Mouse (Mus musculus) limb, embryonic 11.5 days (tissue): ENCODE measurements around the gene Fignl1. TPM values are rescaled to one million over a fixed set of nuclear protein-coding genes. Genes with fewer than 3 reads are reported as not detected.
A peak's percentile ranks its signal among the peaks of the same experiment; 100 is the strongest.

ENCODE experiments used
- ATAC-seq: fragments of 200-750 bp; cut with Nextera tagmentation; 2 replicates; pipeline ENCODE4 v1.8.0; 2017; ENCODE audit warnings: low read depth; ENCODE audit not compliant: insufficient number of reproducible peaks, low FRiP score, low TSS enrichment
- DNase-seq: peaks from one replicate; pipeline ENCODE4 v3.0.0-alpha.2; 2015; ENCODE audit warnings: low spot score
- H3K27ac ChIP-seq: fragments of 300-500 bp; sonication (generic); replicated peaks from 2 replicates; pipeline ENCODE4 v1.5.1; 2014; ENCODE audit warnings: low read depth, mild to moderate bottlenecking, low read length
- H3K27me3 ChIP-seq: fragments of 300-500 bp; sonication (generic); 2 replicates; pipeline ENCODE4 v1.6.1; 2014; ENCODE audit warnings: mild to moderate bottlenecking, low read length, mixed read lengths; ENCODE audit not compliant: control insufficient read depth, insufficient read depth
- H3K36me3 ChIP-seq: fragments of 300-500 bp; sonication (generic); 2 replicates; pipeline ENCODE4 v1.6.1; 2014; ENCODE audit warnings: mild to moderate bottlenecking, low read length, moderate library complexity, mixed read lengths; ENCODE audit not compliant: control insufficient read depth, insufficient read depth
- H3K4me1 ChIP-seq: fragments of 300-500 bp; sonication (generic); 2 replicates; pipeline ENCODE4 v1.6.1; 2014; ENCODE audit warnings: low read length, mixed read lengths; ENCODE audit not compliant: control insufficient read depth, insufficient read depth
- H3K4me2 ChIP-seq: fragments of 300-500 bp; sonication (generic); 2 replicates; pipeline ENCODE4 v1.6.1; 2014; ENCODE audit warnings: low read depth, mild to moderate bottlenecking, moderate library complexity; ENCODE audit not compliant: severe bottlenecking
- H3K4me3 ChIP-seq: fragments of 300-500 bp; sonication (generic); 2 replicates; pipeline ENCODE4 v1.5.1; 2014; ENCODE audit warnings: low read depth, low read length
- H3K9ac ChIP-seq: fragments of 300-500 bp; sonication (generic); 2 replicates; pipeline ENCODE4 v1.6.1; 2014; ENCODE audit warnings: mild to moderate bottlenecking, low read length
- H3K9me3 ChIP-seq: fragments of 300-500 bp; sonication (generic); 2 replicates; pipeline ENCODE4 v1.6.1; 2016; ENCODE audit warnings: low read length; ENCODE audit not compliant: control insufficient read depth
- WGBS: fragments of 180-500 bp; shearing (Covaris S2); extraction: QIAGEN DNeasy Blood & Tissue Kit; methylation state at CpG from one replicate; pipeline ENCODE4 v1.1.7; 2014; 5-methylcytosine and 5-hydroxymethylcytosine counted together
- polyA plus RNA-seq: library from polyadenylated mRNA; unstranded; fragments of >200 nt; fragmentation: Nextera tagmentation; extraction: Ambion mirVana; gene quantifications from 2 replicates; pipeline ENCODE4 v1.2.1, GENCODE M21; 2014

The Fignl1 gene
- polyA plus RNA-seq, 1 experiment from 2014 or later, result 96.7 TPM

DNA sequence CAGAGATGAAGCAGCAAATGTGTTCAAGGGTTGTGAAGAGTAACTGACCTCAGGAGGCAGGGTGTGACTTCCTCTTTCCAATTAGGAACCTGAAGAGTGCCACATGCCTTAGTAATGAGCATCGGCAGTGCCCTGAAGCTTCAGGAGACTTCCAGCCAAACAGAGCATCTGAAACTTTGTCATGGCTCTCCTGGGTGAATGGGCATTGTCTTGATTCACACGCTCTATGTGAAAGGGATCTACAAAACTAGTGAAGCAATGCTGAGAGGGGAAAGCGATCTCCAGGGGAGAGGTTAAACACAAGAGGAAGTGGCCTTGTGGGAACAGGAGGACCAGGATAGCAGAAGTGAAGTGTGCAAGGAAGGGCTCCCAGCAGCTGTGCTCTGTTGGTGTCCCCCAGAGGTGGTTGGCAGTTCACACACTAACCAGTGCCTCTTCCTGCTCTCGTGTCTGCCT is 45.5 kb downstream of the Fignl1 start:
- H3K4me2 ChIP-seq, result no peak overlapping the region
- no peaks in the 10 kb centered on the region for H3K27me3 ChIP-seq
- H3K27ac ChIP-seq, result no peak overlapping the region
- H3K9me3 ChIP-seq, result no peaks in the 10 kb centered on the region
- 80% methylated on average over 4 of the region's 4 CpGs for WGBS
- H3K4me1 ChIP-seq, result no peaks in the 10 kb centered on the region
- no peak overlapping the region for H3K4me3 ChIP-seq
- no peak overlapping the region for H3K9ac ChIP-seq
- H3K36me3 ChIP-seq, result no peaks in the 10 kb centered on the region
- no peak for ATAC-seq
- no peak for DNase-seq

DNA sequence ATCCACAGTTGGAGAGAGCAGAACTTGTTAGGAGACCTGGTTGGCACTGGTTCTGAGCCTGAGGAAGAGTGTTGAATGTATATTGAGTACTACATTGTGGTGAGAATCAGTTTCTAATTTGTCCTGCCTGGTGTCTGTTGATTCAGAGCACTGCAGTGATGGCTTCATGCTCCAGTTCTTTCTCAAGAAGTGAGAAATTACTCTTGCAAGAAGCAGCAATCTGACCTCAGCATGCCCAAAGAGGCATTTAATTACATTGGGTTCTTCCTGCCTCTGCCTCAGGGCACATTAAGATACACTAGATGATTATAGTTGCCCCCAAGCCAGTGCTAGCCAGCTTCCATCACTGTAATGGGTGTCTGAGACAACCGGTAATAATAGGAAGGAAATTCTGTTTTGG is 49.9 kb downstream of the Fignl1 start:
- 91% methylated on average over 1 of the region's 1 CpGs for WGBS
- Histone ChIP-seq H3K9ac (no peak overlapping the region), H3K4me1 (no peaks in the 10 kb centered on the region), H3K27ac (no peak overlapping the region), H3K36me3 (no peaks in the 10 kb centered on the region), H3K4me2 (no peak overlapping the region), H3K27me3 (no peaks in the 10 kb centered on the region), H3K4me3 (no peak overlapping the region), H3K9me3 (no peaks in the 10 kb centered on the region)
- DNase-seq (no peak), ATAC-seq (no peak)

DNA sequence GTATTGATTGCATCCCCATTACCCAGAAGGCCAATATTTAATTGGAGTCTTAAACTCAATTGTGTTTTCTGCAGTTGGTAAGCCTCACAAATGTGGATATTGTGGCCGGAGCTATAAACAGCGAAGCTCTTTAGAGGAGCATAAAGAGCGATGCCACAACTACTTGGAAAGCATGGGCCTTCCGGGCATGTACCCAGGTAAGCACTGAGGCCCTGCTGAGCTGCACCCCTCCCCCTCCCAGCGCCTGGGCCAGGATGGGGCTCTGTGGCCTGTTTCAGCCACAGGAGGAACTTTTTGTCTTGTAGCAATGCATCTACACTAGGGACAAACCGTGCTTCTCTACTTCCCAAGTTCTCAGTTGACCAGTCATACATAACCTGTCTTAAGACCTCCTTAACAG is 50.6 kb downstream of the Fignl1 start:
- Histone ChIP-seq H3K9me3 (no peaks in the 10 kb centered on the region), H3K4me3 (no peak overlapping the region), H3K9ac (no peak overlapping the region), H3K4me2 (no peak overlapping the region), H3K27ac (no peak overlapping the region), H3K4me1 (no peaks in the 10 kb centered on the region), H3K27me3 (no peaks in the 10 kb centered on the region), H3K36me3 (no peaks in the 10 kb centered on the region)
- 73% methylated on average over 6 of the region's 6 CpGs for WGBS
- ATAC-seq (no peak), DNase-seq (no peak)

DNA sequence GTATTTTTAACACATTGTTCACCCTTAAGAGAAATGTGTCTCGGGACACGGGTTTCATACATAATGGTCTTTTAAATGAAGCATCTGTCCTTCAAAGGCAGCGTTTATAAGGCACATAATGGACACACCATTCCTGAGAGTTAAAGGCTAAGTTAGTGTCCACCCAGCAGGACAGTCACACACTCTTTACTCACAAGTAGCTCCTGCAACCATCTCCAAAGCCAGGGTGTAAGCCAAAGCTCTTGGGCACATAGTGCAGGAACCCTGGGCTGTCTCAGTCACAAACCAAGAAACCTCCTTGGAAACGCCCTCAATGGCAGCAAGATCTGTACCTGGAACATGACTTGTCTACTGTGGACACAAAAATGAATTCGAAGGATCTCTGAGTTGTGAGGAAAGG is 55.9 kb downstream of the Fignl1 start:
- Histone ChIP-seq H3K4me3 (no peak overlapping the region), H3K36me3 (no peaks in the 10 kb centered on the region), H3K9me3 (no peaks in the 10 kb centered on the region), H3K4me1 (no peaks in the 10 kb centered on the region), H3K4me2 (no peak overlapping the region), H3K27ac (no peak overlapping the region), H3K9ac (no peak overlapping the region), H3K27me3 (no peaks in the 10 kb centered on the region)
- WGBS, result 75% methylated on average over 5 of the region's 5 CpGs
- ATAC-seq (no peak), DNase-seq (no peak)

DNA sequence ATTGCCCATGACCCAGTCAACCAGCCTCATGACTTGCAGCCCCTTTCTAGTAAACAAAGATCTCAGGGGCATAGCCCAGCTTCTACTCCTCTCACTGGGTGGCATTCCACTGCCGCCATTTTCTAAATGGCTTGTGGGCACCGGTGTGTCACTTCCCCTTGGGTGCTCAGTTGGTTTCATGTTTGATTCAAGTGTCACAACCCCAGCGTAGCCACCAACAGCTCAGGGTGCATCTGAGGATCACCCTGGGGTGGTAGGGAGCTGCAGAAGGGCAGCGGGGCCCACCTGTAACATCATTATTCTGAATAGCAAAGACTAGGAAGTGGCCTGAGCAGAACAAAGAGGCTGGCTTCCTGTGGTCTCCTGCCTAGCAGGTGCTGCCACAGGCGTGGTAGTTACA is 57.7 kb downstream of the Fignl1 start:
- no peak overlapping the region for H3K4me2 ChIP-seq
- no peaks in the 10 kb centered on the region for H3K36me3 ChIP-seq
- no peak overlapping the region for H3K9ac ChIP-seq
- DNase-seq, result no peak
- WGBS, result 88% methylated on average over 5 of the region's 5 CpGs
- no peaks in the 10 kb centered on the region for H3K9me3 ChIP-seq
- H3K27ac ChIP-seq, result no peak overlapping the region
- H3K4me1 ChIP-seq, result no peaks in the 10 kb centered on the region
- ATAC-seq, result no peak
- H3K27me3 ChIP-seq, result no peaks in the 10 kb centered on the region
- no peak overlapping the region for H3K4me3 ChIP-seq

DNA sequence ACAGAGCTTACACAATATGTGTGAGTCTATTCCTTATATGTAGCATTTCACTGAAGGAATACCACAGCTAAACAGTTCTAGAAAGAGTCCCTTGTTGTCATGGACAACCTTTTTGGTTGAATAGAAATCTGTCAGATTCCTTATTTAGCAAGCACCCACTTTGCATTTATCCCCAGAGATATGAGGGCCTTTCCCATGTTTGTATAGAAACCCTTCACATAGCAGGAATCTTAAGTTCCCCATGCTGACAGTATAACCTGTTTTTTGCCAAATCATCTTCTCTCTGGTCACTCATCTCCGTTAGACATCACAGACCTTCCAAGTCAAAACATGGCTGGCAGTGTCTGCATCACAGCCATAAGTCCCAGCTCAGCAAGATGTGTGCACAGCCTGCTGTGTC is 64.5 kb downstream of the Fignl1 start:
- H3K4me2 ChIP-seq, result no peak overlapping the region
- no peaks in the 10 kb centered on the region for H3K9me3 ChIP-seq
- no peaks in the 10 kb centered on the region for H3K4me1 ChIP-seq
- ATAC-seq, result no peak
- H3K4me3 ChIP-seq, result no peak overlapping the region
- no peak for DNase-seq
- no peak overlapping the region for H3K27ac ChIP-seq
- WGBS, result 58% methylated on average over 1 of the region's 1 CpGs
- H3K36me3 ChIP-seq, result no peaks in the 10 kb centered on the region
- no peak overlapping the region for H3K9ac ChIP-seq
- H3K27me3 ChIP-seq, result no peaks in the 10 kb centered on the region

DNA sequence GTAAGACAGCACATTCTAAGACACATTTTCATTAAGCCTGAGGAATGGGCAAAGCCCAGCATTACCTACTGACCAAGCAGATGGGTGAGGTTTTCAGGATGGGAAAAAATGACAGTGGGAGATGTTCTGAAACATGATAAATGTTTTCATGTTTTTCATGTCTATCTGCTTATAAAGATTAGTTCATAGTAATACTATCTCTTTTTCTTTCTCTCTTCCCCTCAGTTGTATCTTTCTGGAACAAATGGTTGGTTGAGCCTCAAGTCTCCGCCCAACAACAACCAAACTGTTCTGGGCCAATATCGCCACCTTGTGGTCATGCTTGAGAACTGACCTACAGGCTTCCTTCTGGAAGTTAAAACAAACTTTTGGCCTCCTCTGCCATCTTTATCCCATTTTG is 66.1 kb downstream of the Fignl1 start:
- DNase-seq, result peak; percentile 60
- H3K4me1 ChIP-seq, result no peaks in the 10 kb centered on the region

DNA sequence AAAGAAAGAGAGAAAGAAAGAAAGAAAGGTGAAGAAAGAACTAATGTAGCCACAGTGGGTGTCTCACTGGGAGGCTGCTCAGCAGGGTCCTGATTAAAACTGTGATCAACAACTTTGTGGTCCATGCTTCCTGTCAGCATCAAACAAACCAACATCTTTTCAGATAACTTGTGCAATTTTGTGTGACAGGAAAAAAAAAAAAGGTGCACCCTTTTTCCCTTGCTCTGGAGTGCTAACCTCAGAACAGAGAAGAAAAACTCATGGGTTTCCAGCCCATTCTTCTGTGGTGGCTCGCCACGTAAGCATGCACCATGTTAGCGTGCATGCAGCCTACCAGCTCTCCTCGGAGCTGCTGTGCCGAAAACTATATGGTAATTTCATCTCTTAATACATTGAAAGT is 67.2 kb downstream of the Fignl1 start:
- ATAC-seq (no peak), DNase-seq (no peak)
- Histone ChIP-seq H3K27ac (no peak overlapping the region), H3K27me3 (no peaks in the 10 kb centered on the region), H3K4me1 (no peaks in the 10 kb centered on the region), H3K9me3 (no peaks in the 10 kb centered on the region), H3K4me2 (no peak overlapping the region), H3K36me3 (no peaks in the 10 kb centered on the region), H3K9ac (no peak overlapping the region), H3K4me3 (no peak overlapping the region)
- WGBS, result 85% methylated on average over 5 of the region's 5 CpGs

More for the DNA sequence above, 66.1 kb downstream of the Fignl1 start:
- no peaks in the 10 kb centered on the region for H3K27me3 ChIP-seq
- WGBS, result 25% methylated on average over 2 of the region's 2 CpGs
- no peaks in the 10 kb centered on the region for H3K9me3 ChIP-seq
- no peak for ATAC-seq
- no peak overlapping the region for H3K9ac ChIP-seq
- H3K4me3 ChIP-seq, result no peak overlapping the region
- H3K36me3 ChIP-seq, result no peaks in the 10 kb centered on the region
- no peak overlapping the region for H3K27ac ChIP-seq
- H3K4me2 ChIP-seq, result no peak overlapping the region

DNA sequence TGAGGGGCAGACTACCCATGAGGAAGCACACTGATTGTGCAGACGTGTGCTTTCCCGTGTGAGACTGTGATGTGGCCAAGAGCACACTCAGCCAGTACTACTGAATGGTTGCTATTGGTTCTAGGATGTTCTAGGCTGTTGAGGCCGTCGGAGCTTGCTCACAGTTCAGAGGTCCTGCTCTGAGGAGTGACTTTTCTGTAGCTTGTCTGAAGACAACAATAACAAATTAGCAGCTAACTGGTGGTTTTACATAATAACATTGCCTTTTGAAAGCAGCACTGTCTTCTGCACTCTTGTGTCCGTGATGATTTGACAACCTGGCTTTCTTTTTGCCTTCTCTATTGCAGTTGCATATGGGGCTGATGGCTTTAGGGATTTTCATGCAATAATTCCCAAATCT is 68.2 kb downstream of the Fignl1 start:
- no peak overlapping the region for H3K27ac ChIP-seq
- 83% methylated on average over 5 of the region's 5 CpGs for WGBS

More for the DNA sequence above, 68.2 kb downstream of the Fignl1 start:
- Histone ChIP-seq H3K36me3 (no peaks in the 10 kb centered on the region), H3K4me1 (no peaks in the 10 kb centered on the region), H3K4me3 (no peak overlapping the region), H3K27me3 (no peaks in the 10 kb centered on the region), H3K4me2 (no peak overlapping the region), H3K9ac (no peak overlapping the region), H3K9me3 (no peaks in the 10 kb centered on the region)
- ATAC-seq, result no peak
- no peak for DNase-seq
